Mouse (Mus musculus): ENCODE results near the gene Plekhh2.

- no peak for TF ChIP-seq CTCF (IDR thresholded peaks at IDR 0.05; ENCODE audit: borderline replicate concordance, control insufficient read depth, extremely low read depth, insufficient read depth, low read length, poor library complexity)
- TF ChIP-seq POLR2A (IDR thresholded peaks at IDR 0.05; ENCODE audit: control insufficient read depth, extremely low read depth, insufficient read depth, low read length, poor library complexity), result no peak
Measured at GRCm38 (mm10) chr17:84665053-84665452, 153.4 kb downstream of the Plekhh2 start.

All from thymus, adult 2 months (tissue).